Mouse (Mus musculus) small intestine, adult 2 months (tissue): ENCODE measurements around the gene Itsn1.

Source experiments
- CTCF ChIP-seq: fragments of 200-500 bp; IDR thresholded peaks from 2 replicates; pipeline ENCODE4 v1.5.1; 2012; ENCODE audit warnings: low read depth, mild to moderate bottlenecking, control low read depth, inconsistent platforms, low read length, moderate library complexity, mixed read lengths; ENCODE audit not compliant: insufficient replicate concordance, insufficient read length; ENCODE audit errors: extremely low read depth
- POLR2A ChIP-seq: fragments of 200-500 bp; IDR thresholded peaks from 2 replicates; pipeline ENCODE4 v1.6.1; 2012; ENCODE audit warnings: low read depth, mild to moderate bottlenecking, control low read depth, inconsistent platforms, low read length, moderate library complexity

GRCm38 (mm10) chr16:91698995-91699394 is 30.1 kb upstream of the Itsn1 start:
- TF ChIP-seq CTCF (no peak), POLR2A (no peak)
